Mouse (Mus musculus) ES-E14 (cell line): ENCODE results near the gene Amotl1.

Experiments
- HCFC1 ChIP-seq: IDR thresholded peaks from 2 replicates; pipeline ENCODE4 v1.6.1; 2012; ENCODE audit warnings: low read length, inconsistent platforms, borderline replicate concordance; ENCODE audit not compliant: insufficient read depth
- MAFK ChIP-seq: IDR thresholded peaks from 2 replicates; pipeline ENCODE4 v1.6.1; 2014; ENCODE audit warnings: mild to moderate bottlenecking, low read depth, low read length, inconsistent platforms; ENCODE audit not compliant: insufficient read depth
- ZC3H11A ChIP-seq: IDR thresholded peaks from 2 replicates; pipeline ENCODE4 v1.6.1; 2012; ENCODE audit warnings: low read depth, mild to moderate bottlenecking, inconsistent platforms, low read length, borderline replicate concordance
- ZNF384 ChIP-seq: IDR thresholded peaks from 2 replicates; pipeline ENCODE4 v1.6.1; 2012; ENCODE audit warnings: low read depth, low read length, inconsistent platforms

GRCm38 (mm10) chr9:14684363-14684762, 39.5 kb upstream of the Amotl1 start:
- TF ChIP-seq HCFC1 (no peak), MAFK (no peak), ZC3H11A (no peak), ZNF384 (no peak)
